Mouse (Mus musculus) myocyte (in vitro differentiated cells): ENCODE results near the gene Ptprd.

Source experiments
- E2F4 ChIP-seq: IDR thresholded peaks from one replicate; pipeline ENCODE4 v1.6.1; 2011; ENCODE audit warnings: mild to moderate bottlenecking, control low read depth, moderate library complexity; ENCODE audit not compliant: insufficient read depth
- MYOD1 ChIP-seq, 3 experiments: IDR thresholded peaks; one replicate each; pipeline ENCODE4 v1.6.1; 2011; ENCODE audit warnings: control low read depth in 2 of 3, low read depth in 2 of 3, mild to moderate bottlenecking in 2 of 3, moderate library complexity in 1 of 3; ENCODE audit not compliant: insufficient read length in 2 of 3, control insufficient read depth in 1 of 3
- MYOG ChIP-seq, 3 experiments: IDR thresholded peaks; one replicate each; pipeline ENCODE4 v1.6.1; 2011; ENCODE audit warnings: control low read depth in 2 of 3, low read depth in 2 of 3, mild to moderate bottlenecking in 2 of 3; ENCODE audit not compliant: insufficient read length in 2 of 3, control insufficient read depth in 1 of 3, insufficient read depth in 1 of 3
- POLR2A ChIP-seq: IDR thresholded peaks from one replicate; pipeline ENCODE4 v1.6.1; 2011; ENCODE audit warnings: low read depth, mild to moderate bottlenecking, control low read depth, moderate library complexity; ENCODE audit not compliant: insufficient read length
- POLR2AphosphoS2 ChIP-seq: IDR thresholded peaks from one replicate; pipeline ENCODE4 v1.6.1; 2011; ENCODE audit warnings: low read depth, control low read depth; ENCODE audit not compliant: insufficient read length
- REST ChIP-seq: IDR thresholded peaks from one replicate; pipeline ENCODE4 v1.6.1; 2011; ENCODE audit warnings: mild to moderate bottlenecking, control low read depth, moderate library complexity; ENCODE audit not compliant: insufficient read depth, insufficient read length
- TCF12 ChIP-seq: IDR thresholded peaks from one replicate; pipeline ENCODE4 v1.6.1; 2011; ENCODE audit warnings: mild to moderate bottlenecking, control low read depth; ENCODE audit not compliant: poor library complexity, insufficient read depth, severe bottlenecking

- TF ChIP-seq POLR2A (no peak), MYOD1 (IDR thresholded peaks at IDR 0.05; ENCODE audit: control insufficient read depth in 1 of 3, insufficient read length in 2 of 3, low read depth in 2 of 3) (no peak), POLR2AphosphoS2 (no peak), MYOG (IDR thresholded peaks at IDR 0.05; ENCODE audit: control insufficient read depth in 1 of 3, insufficient read depth in 1 of 3, insufficient read length in 2 of 3, low read depth in 2 of 3) (no peak), TCF12 (no peak), REST (no peak), E2F4 (no peak)
Observed at GRCm38 (mm10) chr4:78235316-78235715, 23.6 kb upstream of the Ptprd start.
